15 mouse cellular contexts compared by ENCODE assay signal in genomic region chr3:57976640-57977229, GRCm38 (mm10).
A peak's percentile ranks its signal among the peaks of the same experiment; 100 is the strongest.
DNase-seq lines count a peak whose midpoint lies in the region; ATAC-seq and TF ChIP-seq lines count a peak whose summit lies in the region.
"Had no signal": no experiment of that assay in that cellular context is flagged by ENCODE, and none has a peak within 500 bp of the region (broad histone marks: within the 10 kb centered on the region; RNA-seq: fewer than 3 reads in every experiment).

No protein-coding gene starts in this region.

- H3K4me2 ChIP-seq in kidney, embryonic 15.5 days, result no peak overlapping the region
- H3K4me2 ChIP-seq in kidney, embryonic 14.5 days (replicated peaks; ENCODE audit: low read depth, low read length), result no peak overlapping the region
- no peak overlapping the region for H3K4me2 ChIP-seq in stomach, postnatal 0 days (replicated peaks; ENCODE audit: low read depth)
- H3K4me2 ChIP-seq: limb, embryonic 13.5 days; neural tube, embryonic 15.5 days had no signal

- ATAC-seq in kidney, embryonic 15.5 days (replicated peaks; ENCODE audit: low FRiP score), result no peak
- ATAC-seq in kidney, embryonic 14.5 days (ENCODE audit: low FRiP score, low TSS enrichment), result no peak
- ATAC-seq in stomach, postnatal 0 days (ENCODE audit: low FRiP score, low TSS enrichment), result peak; percentile 76

- H3K4me1 ChIP-seq in kidney, embryonic 15.5 days, result peaks cover 23% of the 10 kb centered on the region
- peaks cover 11% of the 10 kb centered on the region for H3K4me1 ChIP-seq in kidney, embryonic 14.5 days (ENCODE audit: control insufficient read depth, insufficient read depth, low read length)
- no peaks in the 10 kb centered on the region for H3K4me1 ChIP-seq in stomach, postnatal 0 days (replicated peaks; ENCODE audit: control insufficient read depth, insufficient read depth)

- DNase-seq in adrenal gland, adult 2 months, result peak; percentile 31
- DNase-seq in adrenal gland, postnatal 14 days, result no peak
- peak; percentile 14 to 27 for DNase-seq in right cerebral cortex, adult 2 months (ENCODE audit: low spot score in 2 of 2)
- DNase-seq in right cerebral cortex, postnatal 10 days (ENCODE audit: low spot score in 2 of 2), result no peak
- no peak for DNase-seq in stomach, postnatal 0 days (ENCODE audit: low spot score)
- no peak for DNase-seq in cerebellum, adult 18-20 months
- DNase-seq: cerebellum, adult 11 months; kidney, adult 11 months; lung, adult 18-20 months had no signal

- TF ChIP-seq CTCF in stomach, postnatal 0 days (IDR thresholded peaks at IDR 0.05; ENCODE audit: low read depth), result no peak

- no peak overlapping the region for H3K4me3 ChIP-seq in kidney, embryonic 15.5 days (replicated peaks)
- H3K4me3 ChIP-seq in kidney, embryonic 14.5 days (ENCODE audit: low read length), result no peak overlapping the region
- no peak overlapping the region for H3K4me3 ChIP-seq in stomach, postnatal 0 days (ENCODE audit: low read depth, low read length)
- H3K4me3 ChIP-seq: heart, embryonic 10.5 days; hindbrain, embryonic 10.5 days; limb, embryonic 13.5 days; neural tube, embryonic 15.5 days had no signal

- H3K36me3 ChIP-seq in kidney, embryonic 15.5 days, result no peaks in the 10 kb centered on the region
- no peaks in the 10 kb centered on the region for H3K36me3 ChIP-seq in kidney, embryonic 14.5 days (ENCODE audit: control insufficient read depth, insufficient read depth, low read length)
- H3K36me3 ChIP-seq in stomach, postnatal 0 days (ENCODE audit: control insufficient read depth, insufficient read depth, low read length), result no peaks in the 10 kb centered on the region
- H3K36me3 ChIP-seq: heart, embryonic 10.5 days; hindbrain, embryonic 10.5 days; limb, embryonic 13.5 days; neural tube, embryonic 15.5 days had no signal

- H3K27ac ChIP-seq in kidney, embryonic 15.5 days, result 0 out of 2 replicates have a peak overlapping the region, but pooled peaks have one; percentile 2
- no peak overlapping the region; the same call in 1 of the 2 replicates for H3K27ac ChIP-seq in kidney, embryonic 14.5 days (ENCODE audit: low read depth, low read length)
- peak overlapping the region; percentile 18; the same call in 1 of the 2 replicates for H3K27ac ChIP-seq in stomach, postnatal 0 days (replicated peaks)
- H3K27ac ChIP-seq: heart, embryonic 10.5 days; hindbrain, embryonic 10.5 days; limb, embryonic 13.5 days; neural tube, embryonic 15.5 days had no signal

- no peak overlapping the region for H3K9ac ChIP-seq in kidney, embryonic 15.5 days
- no peak overlapping the region for H3K9ac ChIP-seq in kidney, embryonic 14.5 days (ENCODE audit: low read depth, low read length)
- H3K9ac ChIP-seq in stomach, postnatal 0 days (ENCODE audit: low read length), result no peak overlapping the region
- H3K9ac ChIP-seq: limb, embryonic 13.5 days; neural tube, embryonic 15.5 days had no signal

- no peaks in the 10 kb centered on the region for H3K27me3 ChIP-seq in kidney, embryonic 15.5 days
- H3K27me3 ChIP-seq in kidney, embryonic 14.5 days (ENCODE audit: control insufficient read depth, insufficient read depth, low read length), result no peaks in the 10 kb centered on the region
- H3K27me3 ChIP-seq in stomach, postnatal 0 days (ENCODE audit: control insufficient read depth, insufficient read depth, low read length), result no peaks in the 10 kb centered on the region
- H3K27me3 ChIP-seq: limb, embryonic 13.5 days; neural tube, embryonic 15.5 days had no signal

- peak; percentile 87 for TF ChIP-seq EP300 in stomach, postnatal 0 days (optimal IDR thresholded peaks at IDR 0.05)

- WGBS in kidney, embryonic 15.5 days, result 77% methylated on average over 5 of the region's 5 CpGs
- WGBS in kidney, embryonic 14.5 days, result 80% methylated on average over 5 of the region's 5 CpGs
- WGBS in stomach, postnatal 0 days, result 53% methylated on average over 5 of the region's 5 CpGs

- no peaks in the 10 kb centered on the region for H3K9me3 ChIP-seq in kidney, embryonic 15.5 days (replicated peaks)
- no peaks in the 10 kb centered on the region for H3K9me3 ChIP-seq in kidney, embryonic 14.5 days (ENCODE audit: control insufficient read depth, low read length)
- no peaks in the 10 kb centered on the region for H3K9me3 ChIP-seq in stomach, postnatal 0 days (ENCODE audit: control insufficient read depth, low read length)
- H3K9me3 ChIP-seq: heart, embryonic 10.5 days; hindbrain, embryonic 10.5 days; limb, embryonic 13.5 days; neural tube, embryonic 15.5 days had no signal

Comparison
In these comparisons a context has a peak if more than half of its experiments do, and no peak if none do; other contexts are left out.
1. DNase-seq: peak in adrenal gland, adult 2 months (single experiment) and right cerebral cortex, adult 2 months (2 of 2); none in adrenal gland, postnatal 14 days (single experiment), right cerebral cortex, postnatal 10 days (0 of 2), stomach, postnatal 0 days (single experiment) and cerebellum, adult 18-20 months (0 of 2).